Mouse (Mus musculus) myocyte (in vitro differentiated cells): ENCODE data around the gene Shroom3. TPM values are rescaled to one million over a fixed set of nuclear protein-coding genes. Genes with fewer than 3 reads are reported as not detected.

Source experiments
- H3K27me3 ChIP-seq: one replicate; pipeline ENCODE4 v1.6.1; 2011; ENCODE audit not compliant: control insufficient read depth, insufficient read depth, insufficient read length
- H3K36me3 ChIP-seq: one replicate; pipeline ENCODE4 v1.6.1; 2011; ENCODE audit not compliant: control insufficient read depth, insufficient read depth
- H3K4me2 ChIP-seq: one replicate; pipeline ENCODE4 v1.6.1; 2011; ENCODE audit warnings: low read depth, control low read depth
- H3K4me3 ChIP-seq: one replicate; pipeline ENCODE4 v1.5.1; 2011; ENCODE audit warnings: mild to moderate bottlenecking, control low read depth, moderate library complexity
- H3K79me2 ChIP-seq: one replicate; pipeline ENCODE4 v1.6.1; 2011; ENCODE audit not compliant: control insufficient read depth, insufficient read depth
- H3ac ChIP-seq: one replicate; pipeline ENCODE4 v1.6.1; 2011; ENCODE audit not compliant: control insufficient read depth, insufficient read length
- CEBPB ChIP-seq: IDR thresholded peaks from 2 replicates; pipeline ENCODE4 v1.6.1; 2011; ENCODE audit warnings: mild to moderate bottlenecking, moderate library complexity; ENCODE audit not compliant: poor library complexity, insufficient read depth, severe bottlenecking
- E2F4 ChIP-seq: IDR thresholded peaks from one replicate; pipeline ENCODE4 v1.6.1; 2011; ENCODE audit warnings: mild to moderate bottlenecking, control low read depth, moderate library complexity; ENCODE audit not compliant: insufficient read depth
- MAX ChIP-seq: IDR thresholded peaks from one replicate; pipeline ENCODE4 v1.6.1; 2011; ENCODE audit warnings: low read depth, mild to moderate bottlenecking, control low read depth
- MYOD1 ChIP-seq, 3 experiments: IDR thresholded peaks; one replicate each; pipeline ENCODE4 v1.6.1; 2011; ENCODE audit warnings: control low read depth in 2 of 3, low read depth in 2 of 3, mild to moderate bottlenecking in 2 of 3, moderate library complexity in 1 of 3; ENCODE audit not compliant: insufficient read length in 2 of 3, control insufficient read depth in 1 of 3
- MYOG ChIP-seq, 3 experiments: IDR thresholded peaks; one replicate each; pipeline ENCODE4 v1.6.1; 2011; ENCODE audit warnings: control low read depth in 2 of 3, low read depth in 2 of 3, mild to moderate bottlenecking in 2 of 3; ENCODE audit not compliant: insufficient read length in 2 of 3, control insufficient read depth in 1 of 3, insufficient read depth in 1 of 3
- POLR2A ChIP-seq: IDR thresholded peaks from one replicate; pipeline ENCODE4 v1.6.1; 2011; ENCODE audit warnings: low read depth, mild to moderate bottlenecking, control low read depth, moderate library complexity; ENCODE audit not compliant: insufficient read length
- POLR2AphosphoS2 ChIP-seq: IDR thresholded peaks from one replicate; pipeline ENCODE4 v1.6.1; 2011; ENCODE audit warnings: low read depth, control low read depth; ENCODE audit not compliant: insufficient read length
- REST ChIP-seq: IDR thresholded peaks from one replicate; pipeline ENCODE4 v1.6.1; 2011; ENCODE audit warnings: mild to moderate bottlenecking, control low read depth, moderate library complexity; ENCODE audit not compliant: insufficient read depth, insufficient read length
- SRF ChIP-seq: IDR thresholded peaks from one replicate; pipeline ENCODE4 v1.6.1; 2011; ENCODE audit warnings: low read depth; ENCODE audit not compliant: control insufficient read depth, insufficient read length
- TCF12 ChIP-seq: IDR thresholded peaks from one replicate; pipeline ENCODE4 v1.6.1; 2011; ENCODE audit warnings: mild to moderate bottlenecking, control low read depth; ENCODE audit not compliant: poor library complexity, insufficient read depth, severe bottlenecking
- TCF3 ChIP-seq: IDR thresholded peaks from one replicate; pipeline ENCODE4 v1.6.1; 2011; ENCODE audit warnings: low read depth, control low read depth; ENCODE audit not compliant: insufficient read length
- USF1 ChIP-seq: IDR thresholded peaks from one replicate; pipeline ENCODE4 v1.6.1; 2011; ENCODE audit warnings: low read depth, mild to moderate bottlenecking, control low read depth, moderate library complexity
- polyA plus RNA-seq: library from polyadenylated mRNA; unstranded; fragments of >200 nt; fragmentation: generic; extraction: Trizol; gene quantifications from one replicate; pipeline ENCODE4 v1.2.1, GENCODE M21; 2012; ENCODE audit warnings: missing spikeins

Gene Shroom3
- polyA plus RNA-seq, 1 experiment, result 7.1 TPM

DNA sequence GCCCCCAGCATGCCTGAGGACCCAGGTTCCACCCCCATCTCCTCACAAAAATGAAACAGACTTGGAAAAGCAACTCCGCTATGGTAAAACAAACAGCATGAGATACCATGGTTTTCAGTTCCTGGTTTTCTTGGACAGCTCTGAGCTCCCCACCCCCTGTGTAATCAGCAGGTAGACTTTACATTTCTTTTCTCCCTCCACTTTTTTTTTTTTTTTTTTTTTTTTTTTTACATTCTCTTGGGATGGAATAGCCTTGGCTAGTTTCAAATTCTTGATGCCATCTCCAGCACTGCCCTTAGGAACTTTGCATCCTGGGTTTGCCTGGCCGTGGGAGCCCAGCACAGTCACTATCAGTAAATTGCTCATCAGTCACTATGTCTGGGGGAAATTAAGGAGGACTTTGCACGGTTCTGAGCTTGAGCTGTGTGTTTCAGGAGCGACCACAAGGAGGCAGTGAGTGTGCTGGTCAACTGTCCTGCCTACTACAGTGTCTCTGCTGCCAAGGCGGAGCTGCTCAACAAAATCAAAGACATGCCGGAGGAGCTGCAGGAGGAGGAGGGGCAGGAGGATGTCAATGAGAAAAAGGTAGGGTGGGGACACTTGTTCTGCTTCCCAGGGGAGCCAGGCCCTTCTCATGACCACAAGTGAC is 271.7 kb downstream of the Shroom3 start:
- TF ChIP-seq SRF, result no peak
- TF ChIP-seq USF1, result no peak
- TF ChIP-seq POLR2A, result no peak
- no peak for TF ChIP-seq CEBPB
- no peak for TF ChIP-seq MYOG (IDR thresholded peaks at IDR 0.05; ENCODE audit: control insufficient read depth in 1 of 3, insufficient read depth in 1 of 3, insufficient read length in 2 of 3, low read depth in 2 of 3)
- TF ChIP-seq MYOD1 (IDR thresholded peaks at IDR 0.05; ENCODE audit: control insufficient read depth in 1 of 3, insufficient read length in 2 of 3, low read depth in 2 of 3), result no peak
- TF ChIP-seq REST, result no peak
- TF ChIP-seq E2F4, result no peak
- no peak for TF ChIP-seq TCF3
- TF ChIP-seq TCF12, result no peak
- no peak for TF ChIP-seq MAX
- no peak for TF ChIP-seq POLR2AphosphoS2
- Histone ChIP-seq H3K36me3 (no peaks in the 10 kb centered on the region), H3ac (no peak overlapping the region), H3K4me3 (no peak overlapping the region), H3K27me3 (no peaks in the 10 kb centered on the region), H3K4me2 (peak overlapping the region; percentile 54), H3K79me2 (no peaks in the 10 kb centered on the region)

DNA sequence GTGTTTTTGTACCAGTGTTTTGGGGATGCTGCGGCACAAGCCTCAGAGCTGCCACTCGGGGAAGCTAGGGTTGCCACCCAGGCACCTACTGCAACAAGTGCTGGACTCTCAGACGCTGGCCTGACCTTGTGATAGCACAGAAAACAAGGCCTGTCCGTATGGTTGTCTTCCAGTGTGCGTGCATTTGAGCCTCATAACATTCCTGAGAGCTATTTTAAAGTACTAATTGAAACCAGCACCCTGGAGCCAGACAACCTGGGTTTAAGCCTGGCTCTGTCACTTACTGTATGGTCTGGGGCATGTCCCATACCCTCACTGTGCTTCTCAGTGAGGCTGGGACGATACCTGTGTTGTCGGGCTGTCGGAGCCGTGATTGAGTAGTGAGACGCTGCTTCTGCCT is 276.1 kb downstream of the Shroom3 start:
- no peak overlapping the region for H3ac ChIP-seq
- H3K79me2 ChIP-seq, result no peaks in the 10 kb centered on the region
- H3K27me3 ChIP-seq, result no peaks in the 10 kb centered on the region
- TF ChIP-seq MAX (no peak), TCF12 (no peak), USF1 (no peak), MYOG (IDR thresholded peaks at IDR 0.05; ENCODE audit: control insufficient read depth in 1 of 3, insufficient read depth in 1 of 3, insufficient read length in 2 of 3, low read depth in 2 of 3) (no peak), REST (no peak), CEBPB (no peak), POLR2AphosphoS2 (no peak), POLR2A (no peak), TCF3 (no peak), SRF (no peak), E2F4 (no peak), MYOD1 (IDR thresholded peaks at IDR 0.05; ENCODE audit: control insufficient read depth in 1 of 3, insufficient read length in 2 of 3, low read depth in 2 of 3) (no peak)
- no peak overlapping the region for H3K4me2 ChIP-seq
- H3K36me3 ChIP-seq, result no peaks in the 10 kb centered on the region
- no peak overlapping the region for H3K4me3 ChIP-seq

- no peak overlapping the region for H3K4me3 ChIP-seq
- no peak overlapping the region for H3ac ChIP-seq
- no peak overlapping the region for H3K4me2 ChIP-seq
- no peaks in the 10 kb centered on the region for H3K36me3 ChIP-seq
- no peaks in the 10 kb centered on the region for H3K27me3 ChIP-seq
- no peaks in the 10 kb centered on the region for H3K79me2 ChIP-seq
- TF ChIP-seq TCF3 (no peak), POLR2A (no peak), MYOD1 (IDR thresholded peaks at IDR 0.05; ENCODE audit: control insufficient read depth in 1 of 3, insufficient read length in 2 of 3, low read depth in 2 of 3) (no peak), SRF (no peak), MAX (no peak), CEBPB (no peak), MYOG (IDR thresholded peaks at IDR 0.05; ENCODE audit: control insufficient read depth in 1 of 3, insufficient read depth in 1 of 3, insufficient read length in 2 of 3, low read depth in 2 of 3) (no peak), USF1 (no peak), TCF12 (no peak), POLR2AphosphoS2 (no peak), REST (no peak), E2F4 (no peak)
Observed at GRCm38 (mm10) chr5:92959708-92960107, 276.5 kb downstream of the Shroom3 start.

GRCm38 (mm10) chr5:92961353-92961752 is 278.1 kb downstream of the Shroom3 start:
- no peaks in the 10 kb centered on the region for H3K36me3 ChIP-seq
- TF ChIP-seq SRF (no peak), POLR2A (no peak), TCF12 (no peak), REST (no peak), CEBPB (no peak)
- H3ac ChIP-seq, result no peak overlapping the region
- no peak overlapping the region for H3K4me3 ChIP-seq
- no peaks in the 10 kb centered on the region for H3K79me2 ChIP-seq
- no peaks in the 10 kb centered on the region for H3K27me3 ChIP-seq
- H3K4me2 ChIP-seq, result peak overlapping the region; percentile 72
